Mouse (Mus musculus) skeletal muscle tissue, adult 2 months (tissue): ENCODE measurements at regions not wholly inside any gene's neighbourhood (a gene's known extent, or its start where the extent isn't known, plus 50 kb on each side); places are given as distances from the start of the nearest gene placed in this dataset.
"Not testable (repeated sequence)": the region's sequence is repeated elsewhere in the genome, so short reads cannot be mapped to it uniquely, and the experiment has no call there.

Source experiments
- DNase-seq: peaks from one replicate; pipeline ENCODE4 v3.0.0-alpha.2; 2012; ENCODE audit warnings: low read depth, low spot score

DNA sequence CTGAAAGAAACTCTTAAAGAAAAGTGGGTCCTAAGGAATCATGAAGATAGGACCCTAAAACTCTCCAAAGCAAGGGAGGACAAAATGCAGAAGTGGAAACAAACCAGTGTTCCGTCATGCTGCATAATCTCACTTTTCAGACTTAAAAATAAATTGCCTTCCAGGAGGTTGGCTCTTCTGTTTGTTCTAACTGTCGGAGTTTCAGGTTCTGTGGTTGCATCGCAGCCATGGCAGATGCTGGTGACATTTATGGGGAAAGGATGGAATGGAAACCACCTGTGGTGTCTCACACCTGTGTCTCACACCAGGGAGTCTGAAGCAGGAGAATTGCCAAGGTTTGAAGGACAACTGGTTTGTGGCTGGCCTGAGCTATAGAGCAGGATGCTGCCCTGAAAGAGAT, 50.9 kb upstream of the Hivep1 start:
- no peak for DNase-seq

- DNase-seq = no peak
These were observed 53.9 kb upstream of the Hivep1 start for GRCm38 (mm10) chr13:41997883-41998282.

DNA sequence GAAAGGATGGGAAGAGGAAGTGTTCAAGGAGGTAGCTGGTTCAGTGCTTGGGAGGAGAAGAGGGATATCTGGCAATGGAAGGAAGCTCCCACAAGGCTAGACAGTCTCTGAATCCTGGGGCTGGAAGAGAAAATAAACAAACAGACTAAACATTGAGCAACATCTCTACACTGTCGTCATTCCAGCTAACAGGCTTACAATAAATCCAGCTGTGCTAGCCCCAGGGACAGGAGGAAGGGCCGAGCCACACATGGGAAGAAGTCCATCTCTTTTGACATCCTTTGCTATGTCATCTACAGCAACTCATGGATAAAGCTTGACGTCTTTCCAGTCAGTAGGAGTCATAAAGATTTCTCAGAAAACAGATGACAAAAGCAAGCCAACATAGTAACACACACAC, 57.7 kb upstream of the Hivep1 start:
- DNase-seq = peak; percentile 45

DNA sequence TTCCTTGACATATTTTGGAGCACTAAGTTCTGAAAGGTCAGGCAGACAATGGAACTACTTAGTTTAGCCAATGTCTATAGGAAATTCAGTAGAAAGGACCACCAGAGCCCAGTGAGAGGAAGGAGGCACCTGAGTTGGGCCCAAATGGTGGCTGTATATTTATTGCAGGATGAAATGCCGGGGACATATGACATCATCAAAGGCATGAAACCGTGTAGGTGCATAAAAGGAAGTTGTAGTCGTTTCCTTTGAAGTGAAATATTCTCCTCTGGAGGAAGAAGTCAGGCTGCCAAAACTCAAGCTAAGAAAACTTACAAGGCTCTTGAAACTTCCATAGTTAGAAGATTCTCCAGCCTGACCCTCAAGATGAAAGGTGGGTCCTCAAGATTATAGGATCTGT, 75.9 kb upstream of the Hivep1 start:
- DNase-seq = no peak

GRCm38 (mm10) chr13:41962915-41963314, 88.9 kb upstream of the Hivep1 start:
- DNase-seq = no peak

- not testable (repeated sequence) for DNase-seq
These were observed 90.9 kb upstream of the Hivep1 start for GRCm38 (mm10) chr13:41960960-41961359.

DNA sequence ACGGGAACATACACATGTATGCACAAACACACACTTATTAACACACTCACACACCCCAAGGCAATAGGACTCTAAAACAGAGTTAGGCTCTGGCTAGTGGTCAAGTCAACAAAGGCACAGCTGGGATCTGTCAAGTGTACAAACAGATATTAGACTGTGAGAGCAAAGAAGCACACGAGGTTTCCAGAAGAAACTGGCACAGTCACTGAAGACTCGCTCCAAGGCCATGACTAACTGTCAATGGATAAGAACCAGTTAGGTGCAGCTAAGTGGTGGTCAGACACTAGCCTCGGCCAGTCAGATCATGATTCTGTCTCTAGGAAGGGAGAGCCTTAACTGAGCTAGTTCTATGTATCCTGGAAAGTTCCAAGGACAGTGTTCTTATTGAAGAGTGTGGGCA, 93.9 kb upstream of the Hivep1 start:
- peak; percentile 69 for DNase-seq

DNA sequence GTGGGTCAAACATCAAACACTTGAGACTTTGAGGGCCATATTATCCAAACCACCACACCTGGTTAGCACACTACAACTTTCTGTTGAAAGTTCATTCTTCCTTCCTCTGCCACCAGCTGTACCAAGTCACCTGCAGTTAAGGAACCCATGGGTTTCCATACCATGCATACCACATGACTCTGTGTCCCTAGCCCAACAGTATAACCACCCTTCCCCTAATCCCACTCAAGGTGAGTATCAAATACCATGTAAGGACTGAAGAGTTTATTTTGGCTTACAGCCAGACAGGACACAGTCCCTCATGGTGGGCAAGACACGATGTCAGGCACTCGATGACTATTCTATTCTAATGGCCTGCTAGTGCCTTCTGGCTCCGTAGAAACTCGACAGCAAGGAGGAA, 95.9 kb upstream of the Hivep1 start:
- no peak for DNase-seq

DNA sequence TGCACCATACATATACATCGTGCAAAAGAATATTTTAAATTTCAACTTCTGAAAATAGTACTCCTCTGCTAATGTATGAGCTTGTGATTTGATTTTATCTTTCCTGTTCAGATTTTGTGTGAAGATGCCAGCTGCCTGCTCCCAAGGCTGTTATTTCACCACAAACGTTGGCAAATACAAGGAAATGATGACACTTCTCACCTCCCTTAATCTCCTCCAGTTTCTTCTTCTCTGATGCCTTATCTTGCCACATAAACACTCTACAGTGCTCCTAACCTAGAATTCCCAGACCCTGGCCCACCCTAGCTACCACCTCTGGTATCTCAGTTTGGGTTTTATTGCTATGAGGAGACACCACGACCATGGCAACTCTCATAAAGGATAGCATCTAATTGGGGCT, 96.6 kb upstream of the Hivep1 start:
- DNase-seq = no peak

DNA sequence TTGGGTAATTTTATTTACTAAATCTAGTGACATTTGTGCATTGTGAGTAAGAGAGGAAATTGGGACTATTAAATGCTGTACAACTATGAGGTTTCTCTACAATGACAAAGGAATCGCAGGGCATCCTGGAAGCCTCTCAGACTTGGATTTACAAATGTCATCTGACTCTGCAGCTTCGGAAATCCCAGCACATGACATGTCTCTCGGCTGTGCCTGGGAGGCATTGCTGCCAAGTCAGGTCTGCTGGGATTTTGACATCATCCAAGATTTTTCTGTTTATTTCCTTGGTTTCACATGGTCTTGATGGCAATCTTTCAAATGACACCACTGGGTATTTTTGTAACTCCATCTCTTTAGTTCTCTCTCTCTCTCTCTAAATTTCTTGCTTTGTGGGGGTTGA, 99.4 kb upstream of the Hivep1 start:
- peak; percentile 83 for DNase-seq

DNA sequence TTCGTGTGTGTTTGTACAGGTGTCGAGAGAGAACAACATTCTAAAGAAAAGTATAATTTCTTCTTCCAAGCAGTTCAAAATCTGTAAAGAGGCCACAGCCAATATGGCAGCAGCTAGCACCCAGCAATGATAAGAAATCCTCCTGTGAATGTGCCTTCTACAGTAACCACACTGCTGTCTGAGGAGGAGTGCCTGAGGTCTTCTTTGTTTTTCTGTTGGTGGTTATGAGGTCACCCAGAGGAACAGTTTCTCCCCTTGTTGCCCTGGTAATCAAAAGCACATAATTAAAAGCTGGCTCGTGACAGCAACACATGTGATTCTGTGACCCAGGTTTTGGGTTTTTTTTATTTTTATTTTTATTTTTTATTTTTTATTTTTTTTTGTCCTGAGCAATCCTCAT, 100.8 kb upstream of the Adtrp start:
- no peak for DNase-seq

DNA sequence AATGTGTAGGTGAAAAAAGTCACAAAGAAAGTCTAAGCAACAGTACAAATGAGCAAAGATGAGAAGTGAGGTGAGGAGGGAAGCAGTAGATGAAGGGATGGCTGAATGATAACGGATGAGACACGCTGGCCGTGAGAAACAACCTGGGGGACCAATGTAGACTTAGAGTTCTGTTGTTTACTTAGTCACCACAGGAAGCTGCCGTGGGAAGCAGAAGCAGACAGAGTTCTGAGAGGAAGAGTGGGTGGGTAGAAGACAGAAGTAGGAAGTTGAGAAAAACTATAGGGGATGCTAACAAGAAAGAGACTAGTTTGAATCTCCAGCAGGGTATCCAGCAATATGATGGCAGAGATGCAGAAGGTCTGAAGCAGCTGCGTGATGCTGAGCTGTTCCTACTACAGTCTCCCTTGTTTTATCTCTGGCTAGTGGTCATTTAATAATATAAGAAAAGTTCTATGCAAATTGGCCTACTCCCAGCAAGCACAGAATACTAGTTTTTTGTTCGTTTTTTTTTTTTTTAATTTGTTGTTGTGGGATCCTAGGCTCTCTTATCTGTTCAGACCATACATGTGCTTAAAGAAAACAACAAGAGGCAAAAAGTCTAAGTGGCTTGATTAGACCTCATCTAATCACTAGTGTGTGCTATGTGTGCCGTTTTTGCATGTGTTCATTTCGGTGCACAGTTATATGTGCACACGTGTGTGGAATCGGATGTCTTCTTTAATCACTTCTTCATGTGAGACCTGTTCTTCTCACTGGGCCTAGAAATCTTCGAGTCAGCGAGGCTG, 85.0 kb upstream of the Adtrp start:
- DNase-seq = no peak

DNA sequence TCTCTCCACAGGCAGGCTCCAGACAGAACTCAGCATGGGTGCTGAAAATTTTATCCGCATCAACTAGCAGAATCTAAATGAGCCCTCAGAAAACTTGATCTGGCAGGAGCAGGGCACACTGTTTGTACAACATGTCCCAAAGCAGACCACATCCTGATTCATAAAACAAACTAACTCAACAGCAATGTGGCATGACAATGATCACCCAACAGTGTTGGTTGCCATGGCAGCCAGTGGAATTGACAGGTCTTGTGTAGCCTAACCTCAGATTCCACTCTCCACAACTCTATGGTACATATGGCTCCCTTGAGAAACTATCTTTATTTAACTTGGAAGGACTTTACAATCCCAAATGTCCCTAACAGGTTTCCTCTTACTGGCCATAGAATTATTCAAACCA, 82.3 kb upstream of the Adtrp start:
- DNase-seq = no peak

- not testable (repeated sequence) for DNase-seq
These were observed 78.4 kb upstream of the Adtrp start for GRCm38 (mm10) chr13:41925851-41926250.

DNA sequence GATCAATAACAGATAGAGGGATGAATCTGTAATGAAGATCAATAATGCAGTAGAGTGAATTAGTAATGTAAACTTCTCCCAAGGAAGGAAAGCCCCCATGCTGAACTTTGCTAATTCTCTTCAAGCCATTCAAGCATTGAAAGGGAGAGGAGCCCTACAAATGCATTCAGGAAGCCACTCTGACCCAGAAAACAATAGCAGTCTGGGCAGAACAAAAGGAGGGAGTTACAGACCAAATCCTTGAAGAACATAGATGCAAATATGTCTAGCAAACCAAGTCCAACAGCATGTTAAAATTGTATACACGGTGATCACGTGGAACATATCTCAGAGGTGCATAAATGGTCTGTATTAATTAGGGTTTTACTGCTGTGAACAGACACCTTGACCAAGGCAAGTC, 77.7 kb upstream of the Adtrp start:
- DNase-seq = no peak

- DNase-seq = no peak
These were observed 73.7 kb upstream of the Adtrp start for GRCm38 (mm10) chr13:41921178-41921577.

DNA sequence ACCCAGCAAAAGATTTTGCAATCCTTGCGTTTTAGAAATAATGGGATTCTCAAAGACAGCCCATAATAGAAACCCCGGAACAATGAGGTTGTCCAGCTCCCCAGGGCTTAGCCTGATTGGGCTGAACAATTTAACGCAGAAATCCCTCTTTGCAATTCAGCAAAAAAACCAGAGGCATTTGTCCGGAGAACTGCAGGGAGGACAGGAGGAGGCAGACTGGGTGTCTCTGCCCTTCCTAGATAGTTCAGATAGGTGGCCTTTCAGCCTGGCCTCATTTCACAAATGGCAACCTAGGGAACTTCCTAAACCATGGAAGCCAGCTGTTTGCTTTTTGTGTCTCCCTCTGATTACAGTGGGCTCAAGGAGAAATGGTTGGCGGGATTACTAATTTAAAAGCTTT, 71.0 kb upstream of the Adtrp start:
- no peak for DNase-seq

- DNase-seq = not testable (repeated sequence)
These were observed 68.3 kb upstream of the Adtrp start for GRCm38 (mm10) chr13:41915816-41916215.

- DNase-seq = peak; percentile 33
These were observed 63.3 kb upstream of the Adtrp start for GRCm38 (mm10) chr13:41910736-41911135.

DNA sequence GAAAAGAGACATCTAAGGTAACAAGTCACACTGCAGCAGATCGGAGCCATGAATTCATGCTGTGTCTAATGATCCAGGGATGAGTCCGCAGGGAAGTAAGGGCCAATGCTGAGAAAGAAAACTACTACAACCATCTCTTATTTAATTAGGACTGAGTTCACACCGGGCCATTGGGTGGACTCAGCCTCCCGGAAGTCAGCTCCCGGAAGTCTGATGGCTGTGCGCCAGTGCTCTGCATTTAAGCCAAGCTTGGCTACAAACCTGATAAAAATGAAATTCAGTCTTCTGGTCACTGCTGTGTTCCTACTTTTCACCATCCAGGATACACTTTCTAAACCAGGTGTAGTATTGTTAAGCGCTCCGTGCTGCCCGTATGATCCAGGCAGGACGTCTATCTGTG, 62.8 kb upstream of the Adtrp start:
- peak; percentile 21 for DNase-seq

DNA sequence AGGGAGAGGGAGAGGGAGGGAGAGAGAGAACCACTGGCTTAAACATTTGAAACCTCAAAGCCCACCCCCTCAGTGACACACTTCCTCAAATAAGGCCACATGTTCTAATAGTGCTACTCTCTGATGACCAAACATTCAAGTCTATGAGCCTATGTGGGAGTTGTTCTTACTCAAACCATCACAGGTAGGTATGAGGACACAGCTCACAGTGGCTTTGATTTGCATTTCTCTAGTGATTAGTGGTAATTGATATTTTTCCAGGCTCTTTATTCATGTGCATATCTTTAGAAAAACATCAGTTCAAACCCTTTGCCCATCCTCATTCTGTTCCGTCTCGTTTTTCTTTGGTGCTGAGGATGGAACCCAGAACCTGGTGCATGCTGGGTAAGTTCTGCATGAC, 59.5 kb upstream of the Adtrp start:
- DNase-seq = no peak

GRCm38 (mm10) chr13:41903286-41903685, 55.8 kb upstream of the Adtrp start:
- DNase-seq = no peak

- no peak for DNase-seq
These were observed 52.5 kb upstream of the Adtrp start for GRCm38 (mm10) chr13:41899837-41900463.
